Mouse (Mus musculus): ENCODE measurements at regions not wholly inside any gene's neighbourhood (a gene's known extent, or its start where the extent isn't known, plus 50 kb on each side); places are given as distances from the start of the nearest gene placed in this dataset.

DNA sequence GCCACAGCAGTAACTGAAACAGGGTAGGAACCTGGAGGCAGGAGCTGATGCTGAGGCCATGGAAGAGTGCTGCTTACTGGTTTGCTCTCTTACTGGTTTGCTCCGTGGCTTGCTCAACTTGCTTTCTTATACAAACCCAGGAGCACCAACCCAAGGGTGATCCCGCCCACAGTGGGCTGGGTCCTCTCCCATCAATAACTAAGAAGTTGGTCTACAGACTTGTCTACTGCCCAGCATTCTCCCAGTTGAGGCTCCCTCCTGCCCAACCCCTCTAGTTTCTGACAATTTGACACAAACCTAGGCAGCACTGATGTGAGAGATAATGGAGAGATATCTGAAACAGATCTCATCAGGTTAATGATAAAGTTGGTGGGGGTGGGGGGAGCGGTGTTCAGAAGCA, 104.3 kb upstream of the Afdn start:
- TF ChIP-seq GATA1 (IDR thresholded peaks at IDR 0.05; ENCODE audit: borderline replicate concordance, low read length) = no peak
- TF ChIP-seq FLI1 (IDR thresholded peaks at IDR 0.05; ENCODE audit: low read length) = no peak

All from megakaryocyte, embryonic 14.5 days (primary cell).